Mouse (Mus musculus): ENCODE measurements at regions not wholly inside any gene's neighbourhood (a gene's known extent, or its start where the extent isn't known, plus 50 kb on each side); places are given as distances from the start of the nearest gene placed in this dataset.
A peak's percentile ranks its signal among the peaks of the same experiment; 100 is the strongest.
"Not testable (repeated sequence)": the region's sequence is repeated elsewhere in the genome, so short reads cannot be mapped to it uniquely, and the experiment has no call there.

DNA sequence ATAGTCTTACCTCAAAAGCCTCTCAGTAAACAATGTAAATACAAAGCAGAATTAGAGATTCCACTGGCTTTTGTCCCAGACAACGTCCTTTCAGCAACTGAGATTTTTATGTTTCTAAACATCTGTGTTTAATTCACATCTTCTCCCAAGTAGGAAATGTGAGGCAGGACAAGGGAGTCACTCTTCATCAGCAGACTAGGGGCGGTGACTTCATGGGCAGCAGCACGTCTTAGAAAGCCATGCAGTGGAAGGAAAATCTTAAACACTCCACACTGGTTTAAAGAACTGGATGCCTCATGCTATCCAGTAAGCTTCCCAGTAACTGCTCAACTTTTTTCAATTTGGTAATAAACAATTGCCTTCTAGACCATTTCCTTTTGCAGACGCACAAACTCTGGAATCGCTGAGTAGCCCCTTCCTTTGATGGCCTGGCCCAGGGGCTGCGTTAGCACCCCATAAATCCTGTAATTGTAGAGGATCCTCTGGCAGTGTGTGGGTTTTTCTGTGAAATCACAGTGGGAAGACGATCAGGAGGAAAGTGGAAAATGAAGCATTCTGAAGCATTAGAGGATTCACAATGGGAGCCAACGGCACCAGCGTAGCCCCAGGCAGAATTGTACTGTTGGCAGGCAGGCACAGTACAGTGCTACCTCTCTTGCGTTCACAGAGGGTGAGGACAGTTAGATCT is 1096.4 kb downstream of the A830018L16Rik start:
- DNase-seq (ENCODE audit: low spot score in 2 of 2): no peak
- intact Hi-C loops (cut with DNase I): no loop called here

DNA sequence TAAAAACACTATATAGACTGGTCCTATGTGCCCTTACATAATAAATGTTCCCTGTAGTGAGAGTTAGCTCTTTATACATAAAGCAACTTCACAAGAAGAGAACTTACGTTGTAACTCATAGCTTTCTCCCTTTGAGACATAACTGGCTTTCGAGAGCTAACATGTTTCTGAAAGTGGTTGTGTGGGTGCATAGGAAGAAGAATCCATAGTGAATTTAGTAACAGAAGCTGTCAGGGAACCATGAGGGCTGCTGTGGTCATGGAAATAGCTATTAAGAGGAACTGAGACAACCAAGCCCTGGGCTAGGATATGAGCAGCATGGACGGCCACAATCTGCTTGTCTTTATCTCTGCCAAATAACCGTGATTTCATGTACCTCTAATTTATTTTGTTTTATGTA is 1105.7 kb downstream of the A830018L16Rik start:
- no peak for DNase-seq (ENCODE audit: low spot score in 2 of 2)
- intact Hi-C loops (cut with DNase I): no loop called here

DNA sequence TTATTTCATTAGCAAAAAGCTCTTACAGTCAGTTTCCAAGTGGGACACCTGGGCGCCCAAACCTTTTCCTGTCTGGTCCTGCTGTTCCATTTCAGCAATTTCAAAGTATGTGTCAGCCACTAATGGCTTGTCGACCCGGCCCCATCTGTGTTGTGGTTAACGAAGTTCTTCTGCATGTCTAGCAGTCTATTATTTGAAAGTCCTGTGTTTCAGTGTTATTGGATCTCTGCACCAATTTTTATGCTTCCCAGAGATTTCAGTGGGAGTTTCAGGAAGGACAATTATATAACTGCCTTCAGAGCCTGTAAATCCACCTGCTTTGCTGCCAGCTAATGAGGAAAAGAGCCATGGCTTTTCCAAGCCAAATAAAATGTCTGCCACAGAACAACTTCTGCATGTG is 1142.0 kb downstream of the A830018L16Rik start:
- intact Hi-C loops (cut with DNase I): no loop called here
- DNase-seq (ENCODE audit: low spot score in 2 of 2): peak; percentile 5 to 7

DNA sequence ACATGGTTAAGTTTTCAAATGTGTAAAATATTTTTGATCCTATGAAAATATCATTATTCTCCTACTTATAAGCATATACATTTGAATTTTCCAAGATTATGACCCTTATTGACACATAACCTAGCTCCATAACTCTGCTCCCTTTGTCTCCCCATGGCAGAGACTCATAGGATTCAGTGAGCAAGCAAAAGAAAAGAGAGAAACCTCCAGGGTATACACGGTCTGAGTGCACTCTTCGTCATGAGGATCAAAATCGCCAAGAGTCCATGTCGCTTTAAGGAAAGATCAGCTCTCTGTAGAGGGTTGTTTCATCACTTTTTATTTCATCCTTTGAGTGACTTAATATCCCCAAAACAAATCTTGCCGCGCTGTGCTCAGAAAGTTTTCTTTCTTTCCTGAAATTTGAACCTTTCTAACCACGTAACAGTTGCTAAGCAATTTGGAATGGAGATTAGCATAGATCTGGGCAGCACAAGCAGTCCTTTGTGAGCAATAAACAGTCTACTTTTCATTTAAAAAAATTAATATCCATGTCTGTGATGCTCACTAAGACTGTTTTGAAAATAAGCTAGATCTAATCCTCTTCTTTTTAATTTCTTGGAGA is 1158.0 kb downstream of the A830018L16Rik start:
- intact Hi-C loops (cut with DNase I): no loop called here
- no peak for DNase-seq (ENCODE audit: low spot score in 2 of 2)

DNA sequence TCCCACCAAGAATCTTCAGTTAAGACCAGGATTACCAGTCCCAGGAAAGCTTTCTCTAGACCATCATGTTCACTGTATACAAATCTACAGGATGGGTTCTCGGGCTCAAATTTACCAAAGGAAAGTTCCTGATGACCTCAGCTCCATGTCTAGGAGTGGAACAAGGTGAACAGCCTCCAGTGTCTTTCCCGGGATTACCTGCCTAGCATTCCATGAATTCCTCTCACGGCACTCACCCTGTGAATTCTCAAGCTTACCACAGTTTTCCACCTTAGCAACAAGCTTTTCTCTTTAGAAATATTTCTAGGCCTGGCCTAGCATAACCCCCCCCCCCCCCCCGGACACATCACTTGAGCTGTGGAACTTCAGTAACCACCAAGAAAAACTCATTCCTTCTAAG is 1158.9 kb downstream of the A830018L16Rik start:
- intact Hi-C loops (cut with DNase I): no loop called here
- DNase-seq (ENCODE audit: low spot score in 2 of 2): no peak

DNA sequence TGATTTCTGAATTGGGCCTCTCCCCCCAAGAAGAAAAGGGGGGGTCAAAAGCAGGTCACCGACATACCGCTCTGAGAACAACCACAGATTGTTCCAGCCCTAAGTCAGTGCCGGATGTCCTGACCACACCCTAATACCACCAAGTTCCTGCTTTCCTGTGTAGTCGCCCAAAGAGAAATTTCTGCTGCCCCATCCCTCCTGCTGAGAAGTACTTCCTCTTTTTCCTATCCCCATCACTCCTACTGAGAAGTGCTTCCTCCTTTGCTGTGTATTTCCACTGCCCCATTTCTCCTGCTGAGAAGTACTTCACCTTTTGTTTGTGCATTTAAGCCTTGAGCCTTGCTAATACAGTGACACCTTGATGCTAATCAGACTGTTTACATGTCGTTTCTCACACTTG is 1160.4 kb downstream of the A830018L16Rik start:
- intact Hi-C loops (cut with DNase I): no loop called here
- DNase-seq (ENCODE audit: low spot score in 2 of 2): no peak

DNA sequence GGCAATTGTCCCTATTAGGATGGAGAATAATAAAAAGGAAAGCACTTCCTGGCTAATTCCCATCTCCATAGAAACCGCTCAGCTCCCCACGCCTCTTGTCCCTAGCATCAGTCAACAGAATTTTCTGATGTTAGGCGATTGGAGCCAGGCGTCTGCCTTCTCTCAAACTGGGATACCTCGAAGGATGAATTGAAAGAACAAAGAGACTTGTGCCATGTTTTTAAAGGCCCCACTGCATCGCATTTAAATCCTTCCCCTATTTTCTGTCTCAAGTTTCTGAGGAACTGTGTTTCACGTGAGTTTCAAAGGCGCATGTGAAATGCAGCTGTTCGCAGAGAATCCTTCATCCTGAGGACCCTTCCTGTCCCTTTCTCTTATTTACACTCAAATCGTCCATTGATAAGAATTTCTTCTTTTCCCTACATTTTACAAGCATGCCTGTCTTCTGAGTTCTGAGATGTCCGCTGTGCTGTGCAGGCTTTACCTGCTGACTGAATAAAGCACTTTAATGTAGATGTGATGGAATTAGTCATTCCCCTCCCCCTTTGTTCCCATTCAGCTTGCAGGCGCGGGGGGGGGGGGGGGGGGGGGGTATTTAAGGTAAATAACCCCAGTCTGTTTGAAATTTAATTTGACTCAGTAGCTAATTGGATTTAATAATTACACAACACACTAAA is 1163.3 kb downstream of the A830018L16Rik start:
- DNase-seq (ENCODE audit: low spot score in 2 of 2): no peak
- intact Hi-C loops (cut with DNase I): no loop called here

DNA sequence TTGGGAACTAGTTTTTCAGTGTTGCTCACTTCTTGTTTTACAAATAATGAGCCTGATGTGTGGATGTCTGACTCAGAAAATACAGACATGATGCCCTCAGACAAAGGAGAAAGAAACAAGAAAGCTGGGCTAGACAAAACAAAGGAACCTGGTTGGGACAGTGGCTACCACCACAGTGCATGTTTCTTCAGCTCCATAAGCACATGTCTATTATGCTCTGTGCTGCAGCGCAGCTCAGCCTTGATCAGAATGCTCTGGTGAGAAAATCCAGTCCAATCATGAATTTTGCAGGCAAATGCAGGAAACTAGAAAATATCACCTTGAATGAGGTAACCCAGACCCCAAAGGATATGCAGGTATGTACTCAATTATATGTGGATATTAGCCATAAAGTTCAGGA is 1164.1 kb downstream of the A830018L16Rik start:
- intact Hi-C loops (cut with DNase I): no loop called here
- no peak for DNase-seq (ENCODE audit: low spot score in 2 of 2)

DNA sequence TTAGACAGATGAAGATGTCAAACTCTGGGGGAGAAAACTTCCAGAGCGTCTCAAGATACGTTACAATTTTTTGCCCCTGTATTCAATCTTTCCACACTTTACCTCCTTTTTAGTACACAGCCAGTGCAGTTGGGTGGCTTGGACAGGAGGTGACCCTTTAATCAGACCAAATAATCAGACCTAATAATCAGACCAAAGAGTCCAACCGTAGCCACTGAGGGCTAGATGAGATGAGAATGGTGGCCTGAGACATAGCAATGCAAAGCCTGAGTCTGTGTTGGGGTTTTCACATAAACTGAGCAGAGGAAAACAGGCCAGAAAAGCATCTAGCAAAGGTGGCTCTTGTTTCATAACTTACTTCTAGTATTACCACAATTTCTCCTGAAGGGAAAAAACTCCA is 1169.1 kb downstream of the A830018L16Rik start:
- DNase-seq (ENCODE audit: low spot score in 2 of 2): no peak
- intact Hi-C loops (cut with DNase I): no loop called here

DNA sequence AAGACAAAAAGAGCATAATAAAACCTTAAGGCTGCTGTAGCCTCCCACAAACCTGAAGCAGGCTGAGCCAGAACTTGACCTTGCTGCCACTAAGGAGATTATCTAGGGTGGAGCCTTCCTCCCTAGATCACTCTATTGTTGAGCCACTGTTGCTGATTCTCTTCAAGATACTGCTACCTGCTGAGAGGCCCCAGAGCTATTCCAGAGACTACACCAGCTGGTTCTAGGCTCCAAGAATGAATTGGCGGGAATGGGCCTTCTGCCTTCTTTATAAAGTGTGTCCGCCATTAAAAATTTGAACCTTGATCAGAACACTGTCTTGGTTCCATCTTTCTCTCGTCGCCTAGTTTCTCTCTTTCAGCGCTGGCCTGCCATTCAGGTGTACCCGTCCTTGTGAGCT is 1173.1 kb downstream of the A830018L16Rik start:
- intact Hi-C loops (cut with DNase I); DNase-seq (ENCODE audit: low spot score in 2 of 2): not testable (repeated sequence)

DNA sequence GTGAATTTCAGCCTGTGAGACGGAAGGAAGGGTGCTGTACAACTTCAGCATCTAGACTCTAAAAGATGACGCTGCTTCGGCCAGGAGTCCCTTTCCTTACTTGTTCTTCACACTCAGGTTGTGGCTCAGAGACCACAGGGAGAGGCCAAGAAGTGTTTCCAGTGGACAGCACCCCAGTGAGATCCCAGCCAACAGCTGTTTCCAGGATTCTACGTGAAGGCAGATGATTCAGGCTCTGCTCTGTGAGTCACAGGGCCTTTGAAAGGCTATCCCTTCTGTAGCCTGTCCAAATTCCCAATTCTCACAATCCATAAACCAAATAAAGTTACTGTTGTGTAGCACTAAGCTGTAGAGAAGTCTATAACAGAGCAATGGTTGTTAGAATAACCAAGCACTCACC is 1198.2 kb downstream of the A830018L16Rik start:
- intact Hi-C loops (cut with DNase I): no loop called here

DNA sequence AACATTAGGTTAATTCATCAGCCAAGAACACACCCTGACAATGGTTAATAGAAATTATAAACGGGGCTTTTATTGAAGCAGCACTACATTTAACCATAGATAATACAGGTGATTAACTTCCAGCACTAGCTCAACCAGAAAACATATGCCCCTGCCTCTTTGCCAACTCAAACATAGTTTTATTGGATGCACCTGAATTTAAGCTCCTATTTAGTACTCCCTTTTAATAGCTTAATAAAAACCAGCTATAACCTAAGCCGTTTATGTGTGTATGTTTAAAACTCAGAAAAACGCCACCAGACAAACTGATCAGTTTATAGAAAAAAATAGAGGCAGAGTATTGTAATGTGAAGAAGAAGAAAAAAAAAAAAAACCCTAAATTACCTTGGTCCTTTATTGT is 1201.4 kb downstream of the A830018L16Rik start:
- no peak for DNase-seq (ENCODE audit: low spot score in 2 of 2)
- intact Hi-C loops (cut with DNase I): no loop called here

More for the DNA sequence above, 1198.2 kb downstream of the A830018L16Rik start:
- DNase-seq (ENCODE audit: low spot score in 2 of 2): no peak

DNA sequence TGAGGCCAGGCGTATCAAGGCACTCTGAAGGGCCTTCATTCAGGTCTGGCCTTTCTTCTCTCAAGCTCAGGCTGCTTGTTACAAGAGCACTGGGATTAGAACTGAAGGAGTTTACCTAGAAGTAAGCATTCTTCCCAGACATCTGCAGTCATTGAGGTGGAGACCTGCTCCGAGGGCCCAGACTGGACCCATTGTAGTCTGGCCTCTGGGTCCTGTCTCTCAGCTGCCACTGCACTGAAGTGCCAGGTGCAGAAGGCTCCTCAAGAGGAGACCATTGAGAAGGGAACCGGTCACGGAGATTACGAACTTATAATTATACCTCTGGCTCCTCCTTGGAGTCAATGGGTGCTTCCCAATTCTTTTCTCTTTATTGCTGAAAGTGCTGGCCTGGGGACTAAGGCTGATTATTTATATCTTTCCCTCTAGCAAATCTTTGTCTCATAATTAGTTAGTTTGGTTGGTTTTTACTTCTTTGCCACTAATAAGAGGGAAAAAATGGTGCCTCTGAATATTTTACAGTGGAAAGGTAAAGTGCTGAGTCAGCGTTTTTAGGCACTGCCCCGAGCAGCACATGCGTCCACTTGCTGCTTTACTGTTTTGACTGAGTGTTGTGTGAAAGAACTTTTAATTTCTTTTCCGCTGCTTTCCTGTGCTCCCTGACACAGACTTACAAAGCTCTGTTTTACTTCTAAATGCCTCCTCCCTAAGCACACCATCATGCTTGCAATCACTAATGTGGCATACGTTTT is 1202.0 kb downstream of the A830018L16Rik start:
- DNase-seq (ENCODE audit: low spot score in 2 of 2): no peak
- intact Hi-C loops (cut with DNase I): no loop called here

DNA sequence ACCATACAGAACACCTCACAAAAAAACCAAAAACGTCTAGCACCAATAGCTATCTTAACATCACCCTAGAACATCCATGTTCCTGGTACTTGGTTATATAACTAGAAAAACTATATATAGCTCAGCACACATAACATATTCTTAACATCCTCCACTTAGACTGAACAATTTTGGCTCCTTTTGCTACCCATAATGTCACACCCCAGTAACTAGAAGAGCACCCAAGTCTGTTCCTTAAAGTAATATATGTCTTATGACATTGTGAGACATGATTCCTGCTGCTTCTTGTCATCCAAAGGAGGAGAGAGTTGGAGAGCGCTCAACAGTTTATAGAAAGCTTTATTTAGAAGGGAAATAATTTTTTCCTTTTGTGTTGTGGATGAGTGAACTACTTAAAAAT is 1206.1 kb downstream of the A830018L16Rik start:
- no peak for DNase-seq (ENCODE audit: low spot score in 2 of 2)

DNA sequence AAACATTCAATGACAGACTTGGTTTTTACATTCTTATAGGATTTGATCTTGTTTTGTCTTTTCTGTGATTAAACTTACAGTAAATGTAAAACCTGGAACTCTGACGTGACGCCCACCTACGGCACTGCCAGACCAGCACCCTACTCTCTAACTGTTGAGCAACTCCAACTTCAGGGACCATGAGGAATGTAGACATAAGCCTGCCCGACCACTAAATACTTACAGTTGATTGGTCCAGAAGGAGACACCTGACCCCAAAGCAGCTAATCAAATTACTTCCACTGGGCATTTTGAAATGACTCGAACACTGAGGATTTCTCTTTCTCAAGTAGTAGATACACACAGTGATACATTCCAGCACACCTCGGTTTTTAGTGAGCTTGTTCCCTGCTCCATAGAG is 1206.9 kb downstream of the A830018L16Rik start:
- intact Hi-C loops (cut with DNase I): no loop called here
- DNase-seq (ENCODE audit: low spot score in 2 of 2): no peak

More for the DNA sequence above, 1206.1 kb downstream of the A830018L16Rik start:
- intact Hi-C loops (cut with DNase I): no loop called here

DNA sequence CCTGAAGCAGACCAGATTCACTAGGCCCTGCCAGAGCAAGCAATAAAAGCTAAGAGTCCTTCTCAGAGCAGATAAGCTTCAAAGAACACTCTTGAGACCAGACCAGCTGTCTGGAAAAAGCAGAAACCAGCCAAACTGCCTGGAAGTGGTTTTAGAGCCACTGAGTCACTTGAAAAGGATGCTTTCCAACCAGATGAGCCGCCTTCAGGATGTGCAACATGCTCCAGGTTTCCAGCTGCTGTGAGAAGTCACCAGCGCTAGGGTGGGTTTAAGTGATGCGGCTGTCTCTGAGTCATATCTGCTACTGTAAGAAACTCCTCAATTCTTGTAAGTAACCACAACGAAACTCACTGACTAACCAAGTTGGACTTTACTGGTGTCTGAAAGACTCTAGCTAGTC is 1209.3 kb downstream of the A830018L16Rik start:
- intact Hi-C loops (cut with DNase I): no loop called here
- no peak for DNase-seq (ENCODE audit: low spot score in 2 of 2)

DNA sequence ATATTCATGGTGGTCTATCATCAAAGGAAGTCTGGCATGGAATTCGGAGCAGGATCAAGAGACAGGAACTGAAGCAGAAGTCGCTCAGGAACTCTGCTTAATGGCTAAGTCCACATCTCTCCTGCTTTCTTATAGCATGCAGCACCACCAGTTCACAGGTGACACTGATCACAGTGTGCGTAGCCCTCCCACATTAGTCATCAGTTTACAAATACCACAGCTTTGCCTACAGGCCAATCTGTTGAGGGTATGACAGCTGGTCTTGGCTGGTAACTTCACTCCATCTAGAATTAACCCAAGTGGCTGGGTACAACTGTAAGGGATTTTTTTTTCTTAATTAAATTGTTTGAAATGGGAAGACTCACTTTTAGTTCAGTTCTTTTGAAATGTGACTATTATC is 1219.1 kb downstream of the A830018L16Rik start:
- no peak for DNase-seq (ENCODE audit: low spot score in 2 of 2)
- intact Hi-C loops (cut with DNase I): no loop called here

DNA sequence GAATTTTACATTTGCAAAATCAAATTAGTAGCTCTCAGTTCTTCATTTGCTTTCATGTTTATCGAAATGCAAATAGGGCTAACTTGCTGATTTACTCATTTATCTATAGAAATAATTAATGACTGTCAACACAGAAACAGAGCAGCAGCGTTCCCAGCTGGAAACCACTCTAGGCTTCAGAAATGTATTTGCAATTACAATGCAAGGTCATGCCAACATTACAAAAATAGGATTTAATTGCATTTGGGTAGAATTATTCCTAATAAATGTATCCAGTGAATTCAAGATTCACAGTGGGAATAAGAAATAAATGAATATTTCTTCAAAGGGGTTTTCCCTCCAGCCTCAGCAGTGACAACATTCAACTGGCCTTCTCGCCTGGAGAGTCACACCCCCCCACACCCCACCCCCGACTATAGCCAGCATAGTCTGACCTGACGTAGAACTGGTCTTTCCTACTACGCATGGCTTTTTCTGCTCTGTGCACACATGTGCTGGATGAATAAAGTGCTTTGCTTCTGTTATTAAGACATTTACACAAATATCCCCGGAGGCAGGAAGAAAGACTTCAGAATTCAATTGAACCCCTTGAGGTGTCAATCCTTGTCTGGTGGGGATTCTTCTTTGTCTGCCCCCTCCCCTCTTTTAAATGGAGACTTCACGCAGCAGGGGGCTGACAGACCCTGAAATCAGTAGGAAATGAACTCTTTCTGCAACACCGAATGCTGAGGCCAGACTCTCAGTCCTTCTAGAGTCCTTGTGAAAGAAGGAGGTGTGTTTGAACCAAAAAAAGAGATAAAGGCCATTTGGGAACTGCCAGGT is 1222.6 kb downstream of the A830018L16Rik start:
- DNase-seq (ENCODE audit: low spot score in 2 of 2): no peak
- intact Hi-C loops (cut with DNase I): no loop called here

DNA sequence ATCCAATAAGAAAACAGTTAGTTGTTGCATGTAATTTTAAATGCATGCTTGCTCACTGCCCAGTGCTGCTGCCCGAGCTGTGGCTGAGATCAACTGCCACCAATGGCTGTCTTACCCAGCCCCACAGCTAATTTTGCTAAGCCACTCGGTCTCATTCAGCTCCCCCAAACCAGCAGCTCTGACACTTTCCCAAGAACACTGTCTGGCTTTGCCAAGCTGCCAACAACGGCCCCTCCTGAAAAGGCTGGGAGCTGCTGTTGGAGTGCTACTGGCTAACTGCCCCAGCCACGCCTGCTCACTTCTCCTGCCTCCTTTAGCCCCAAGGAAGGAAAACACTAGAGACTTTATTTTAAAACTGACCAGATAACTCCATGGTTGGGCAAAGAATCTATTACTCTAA is 1227.1 kb downstream of the A830018L16Rik start:
- intact Hi-C loops (cut with DNase I): no loop called here
- no peak for DNase-seq (ENCODE audit: low spot score in 2 of 2)

All from left cerebral cortex, postnatal 36 days (tissue).